Mouse (Mus musculus) heart, embryonic 15.5 days (tissue): ENCODE results near the gene AC124502.3. TPM values are rescaled to one million over a fixed set of nuclear protein-coding genes. Genes with fewer than 3 reads are reported as not detected.
A peak's percentile ranks its signal among the peaks of the same experiment; 100 is the strongest.

Experiments
- ATAC-seq: fragments of 200-750 bp; cut with Nextera tagmentation; replicated peaks from 2 replicates; pipeline ENCODE4 v1.8.0; 2017; ENCODE audit warnings: low read depth, moderate TSS enrichment; ENCODE audit not compliant: insufficient number of reproducible peaks, insufficient read depth, low FRiP score
- H3K27ac ChIP-seq: fragments of 300-500 bp; sonication (generic); 2 replicates; pipeline ENCODE4 v1.5.1; 2015; ENCODE audit warnings: mild to moderate bottlenecking, inconsistent platforms
- H3K27me3 ChIP-seq: fragments of 300-500 bp; sonication (generic); 2 replicates; pipeline ENCODE4 v1.6.1; 2015; ENCODE audit warnings: inconsistent platforms
- H3K36me3 ChIP-seq: fragments of 300-500 bp; sonication (generic); 2 replicates; pipeline ENCODE4 v1.6.1; 2015; ENCODE audit warnings: mild to moderate bottlenecking, inconsistent platforms
- H3K4me1 ChIP-seq: fragments of 300-500 bp; sonication (generic); replicated peaks from 2 replicates; pipeline ENCODE4 v1.6.1; 2015; ENCODE audit warnings: inconsistent platforms
- H3K4me2 ChIP-seq: fragments of 300-500 bp; sonication (generic); 2 replicates; pipeline ENCODE4 v1.6.1; 2015; ENCODE audit warnings: inconsistent platforms, mild to moderate bottlenecking, moderate library complexity
- H3K4me3 ChIP-seq: fragments of 300-500 bp; sonication (generic); 2 replicates; pipeline ENCODE4 v1.5.1; 2015; ENCODE audit warnings: mild to moderate bottlenecking, inconsistent platforms
- H3K9ac ChIP-seq: fragments of 300-500 bp; sonication (generic); 2 replicates; pipeline ENCODE4 v1.6.1; 2015; ENCODE audit warnings: mild to moderate bottlenecking, inconsistent platforms
- H3K9me3 ChIP-seq: fragments of 300-500 bp; sonication (generic); replicated peaks from 2 replicates; pipeline ENCODE4 v1.6.1; 2016; ENCODE audit warnings: inconsistent platforms
- WGBS: fragments of 180-500 bp; shearing (Covaris S2); methylation state at CpG from one replicate; pipeline ENCODE4 v1.1.7; 2015; ENCODE audit warnings: mixed read lengths; 5-methylcytosine and 5-hydroxymethylcytosine counted together
- polyA plus RNA-seq: library from polyadenylated mRNA; unstranded; fragments of >200 nt; fragmentation: Nextera tagmentation; extraction: Ambion mirVana; gene quantifications from 2 replicates; pipeline ENCODE4 v1.2.1, GENCODE M21; 2015

AC124502.3 gene
- polyA plus RNA-seq, 1 experiment from 2014 or later = 1.4 TPM

DNA sequence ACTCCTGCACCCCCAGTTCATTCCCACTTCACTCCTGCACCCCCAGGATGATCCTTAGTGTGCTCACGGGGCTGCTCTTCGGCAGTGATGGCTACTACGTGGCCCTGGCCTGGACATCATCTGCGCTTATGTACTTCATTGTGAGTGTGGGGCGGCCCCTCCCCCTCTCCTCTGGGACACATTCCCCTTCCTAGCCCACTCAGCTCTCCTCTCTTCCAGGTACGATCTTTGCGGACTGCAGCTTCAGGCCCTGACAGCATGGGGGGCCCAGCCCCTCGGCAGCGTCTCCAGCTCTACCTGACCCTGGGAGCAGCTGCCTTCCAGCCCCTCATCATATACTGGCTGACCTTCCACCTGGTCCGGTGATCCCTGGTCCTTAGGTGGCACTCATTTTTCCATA lies 53.4 kb downstream of the AC124502.3 start:
- WGBS = 85% methylated on average over 10 of the region's 10 CpGs
- no peak overlapping the region for H3K9ac ChIP-seq
- no peak for ATAC-seq
- H3K4me2 ChIP-seq = no peak overlapping the region
- peaks cover 26% of the 10 kb centered on the region for H3K36me3 ChIP-seq
- H3K27ac ChIP-seq = no peak overlapping the region
- H3K27me3 ChIP-seq = peaks cover 14% of the 10 kb centered on the region; the same call in 1 of the 2 replicates
- H3K4me3 ChIP-seq = no peak overlapping the region
- H3K9me3 ChIP-seq = no peaks in the 10 kb centered on the region
- peaks cover 45% of the 10 kb centered on the region for H3K4me1 ChIP-seq

DNA sequence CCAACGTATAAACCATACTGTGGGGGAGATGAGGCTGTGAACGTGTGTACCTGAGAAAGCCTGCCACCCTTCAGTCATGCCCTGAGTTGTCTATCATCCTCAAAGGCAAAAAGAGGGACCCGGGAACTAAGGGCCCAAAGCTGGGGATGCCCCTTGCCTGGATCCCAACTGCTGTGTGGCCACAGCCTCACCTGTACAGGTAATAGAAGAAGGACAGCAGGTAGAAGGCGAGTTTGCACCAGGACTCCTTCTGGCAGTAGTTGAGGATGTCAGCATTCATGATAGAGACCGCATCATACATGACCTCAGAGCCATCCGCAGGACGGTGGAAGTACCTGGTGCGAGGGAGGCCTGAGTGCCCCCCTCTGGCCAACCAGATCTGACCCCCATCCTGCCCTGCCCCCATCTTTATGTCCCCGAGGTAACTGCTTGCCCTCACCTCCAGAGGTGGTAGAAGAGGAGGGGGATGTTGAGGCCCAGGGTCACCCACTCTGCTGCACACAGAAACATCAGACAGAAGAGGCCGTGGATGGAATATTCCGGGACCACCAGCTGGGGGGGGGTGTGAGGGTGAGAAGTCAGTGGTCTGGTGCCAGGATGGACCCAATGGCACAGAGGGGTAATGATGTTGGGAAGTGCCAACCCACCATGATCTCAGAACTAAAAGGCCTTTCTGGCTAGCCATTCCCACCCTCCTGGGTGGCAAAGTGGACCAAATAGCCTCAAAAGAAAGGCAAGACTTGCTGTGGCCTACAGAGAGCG lies 55.0 kb downstream of the AC124502.3 start:
- Histone ChIP-seq H3K36me3 (peaks cover 26% of the 10 kb centered on the region), H3K27me3 (peaks cover 15% of the 10 kb centered on the region; the same call in 1 of the 2 replicates), H3K27ac (no peak overlapping the region), H3K4me2 (0 out of 2 replicates have a peak overlapping the region, but pooled peaks have one; percentile 10), H3K9me3 (no peaks in the 10 kb centered on the region), H3K4me1 (peaks cover 54% of the 10 kb centered on the region), H3K4me3 (no peak overlapping the region), H3K9ac (no peak overlapping the region)
- ATAC-seq = no peak
- WGBS = 67% methylated on average over 12 of the region's 12 CpGs

DNA sequence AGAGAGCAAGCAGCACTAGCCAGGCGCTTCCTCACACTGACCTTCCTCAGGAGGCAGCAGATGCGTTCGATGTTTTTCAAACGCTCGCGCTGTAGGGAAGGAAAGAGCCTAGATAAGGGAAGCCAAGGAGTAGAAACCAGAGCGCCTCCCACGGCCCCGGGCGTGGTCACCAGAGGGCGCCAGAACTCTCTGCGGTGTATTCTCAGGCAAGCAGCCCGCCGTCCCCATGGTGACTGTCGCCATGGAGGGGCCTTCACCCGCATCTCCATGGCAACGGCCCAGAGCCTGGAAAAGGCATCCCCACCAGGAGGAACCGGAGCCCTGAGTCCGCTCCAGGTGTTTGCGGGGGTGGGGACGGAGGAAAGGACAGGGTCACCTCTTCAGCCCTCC lies 55.5 kb downstream of the AC124502.3 start:
- Histone ChIP-seq H3K27ac (no peak overlapping the region), H3K9me3 (no peaks in the 10 kb centered on the region), H3K4me3 (0 out of 2 replicates have a peak overlapping the region, but pooled peaks have one; percentile 1), H3K4me1 (peaks cover 51% of the 10 kb centered on the region), H3K4me2 (0 out of 2 replicates have a peak overlapping the region, but pooled peaks have one; percentile 10), H3K27me3 (peaks cover 15% of the 10 kb centered on the region; the same call in 1 of the 2 replicates), H3K9ac (no peak overlapping the region), H3K36me3 (peaks cover 28% of the 10 kb centered on the region)
- ATAC-seq = peak; percentile 63
- WGBS = under 1% methylated on average over 21 of the region's 21 CpGs

DNA sequence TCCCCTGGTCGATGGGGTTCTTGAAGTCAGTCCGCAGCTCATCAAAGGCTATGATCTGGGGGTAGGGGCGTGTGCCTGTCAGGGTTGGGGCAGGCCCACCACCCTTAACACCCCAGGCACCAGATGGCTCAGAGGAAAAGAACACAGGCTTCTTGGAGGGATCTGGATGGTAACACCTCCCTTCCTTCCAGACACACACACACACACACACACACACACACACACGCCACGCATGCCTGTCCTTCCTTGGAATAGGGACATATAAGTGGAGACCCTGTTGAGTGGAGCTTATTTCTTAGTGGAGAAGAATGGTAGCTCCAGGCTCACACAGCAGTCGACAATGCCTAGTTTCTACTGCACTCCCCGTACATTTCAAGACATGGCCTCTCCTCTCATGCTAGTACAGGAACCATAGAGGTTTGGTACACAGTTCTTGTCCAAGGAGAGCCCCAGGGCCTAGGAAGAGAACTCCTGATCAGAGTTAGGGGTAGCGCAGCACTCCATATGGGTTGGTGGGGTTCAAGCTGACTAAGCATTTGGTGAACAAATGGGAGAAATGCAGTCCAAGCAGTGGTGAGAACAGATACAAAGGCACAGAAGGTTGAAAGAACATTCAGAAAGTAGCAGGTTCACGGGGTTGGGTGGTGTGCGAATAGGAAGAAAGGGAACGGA lies 56.2 kb downstream of the AC124502.3 start:
- H3K4me1 ChIP-seq = peaks cover 47% of the 10 kb centered on the region
- peaks cover 35% of the 10 kb centered on the region for H3K36me3 ChIP-seq
- 0 out of 2 replicates have a peak overlapping the region, but pooled peaks have one; percentile 1 for H3K4me3 ChIP-seq
- 40% methylated on average over 11 of the region's 11 CpGs for WGBS
- H3K27me3 ChIP-seq = peaks cover 15% of the 10 kb centered on the region; the same call in 1 of the 2 replicates
- H3K9me3 ChIP-seq = no peaks in the 10 kb centered on the region
- no peak for ATAC-seq
- no peak overlapping the region for H3K27ac ChIP-seq
- H3K9ac ChIP-seq = no peak overlapping the region
- no peak overlapping the region for H3K4me2 ChIP-seq

DNA sequence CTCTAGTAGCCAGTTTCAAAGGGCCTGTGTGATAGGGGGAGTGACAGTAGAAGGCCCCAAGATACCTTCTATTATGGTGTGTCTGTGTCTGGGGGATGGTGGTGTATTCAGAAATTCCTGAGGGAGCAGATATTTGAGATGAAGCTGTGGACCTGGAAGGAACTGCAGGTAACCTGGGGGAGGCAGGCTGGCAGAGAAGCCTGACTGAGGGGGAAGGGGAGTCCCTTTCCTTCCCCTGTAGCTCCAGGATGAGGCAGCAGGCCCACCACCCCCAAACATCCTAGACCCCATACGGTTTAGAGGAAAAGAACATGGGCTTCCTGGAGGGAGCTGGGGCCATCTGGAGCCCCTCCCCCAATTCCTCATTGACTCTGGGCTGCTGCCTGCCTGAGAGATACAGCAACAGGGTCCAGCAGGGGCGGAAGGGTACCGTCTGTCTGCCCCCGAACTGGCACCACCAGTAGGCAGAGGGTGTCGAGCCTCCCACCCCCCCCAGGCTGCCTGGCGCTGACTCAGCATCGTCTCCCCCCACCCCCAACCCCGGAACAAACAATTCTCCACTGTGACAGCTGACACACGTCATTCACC lies 57.3 kb downstream of the AC124502.3 start:
- H3K27ac ChIP-seq = no peak overlapping the region
- peaks cover 15% of the 10 kb centered on the region; the same call in 1 of the 2 replicates for H3K27me3 ChIP-seq
- peaks cover 35% of the 10 kb centered on the region for H3K36me3 ChIP-seq
- no peak overlapping the region for H3K4me3 ChIP-seq
- peaks cover 55% of the 10 kb centered on the region for H3K4me1 ChIP-seq
- no peak for ATAC-seq
- no peaks in the 10 kb centered on the region for H3K9me3 ChIP-seq
- 0 out of 2 replicates have a peak overlapping the region, but pooled peaks have one; percentile 3 for H3K4me2 ChIP-seq
- WGBS = 6% methylated on average over 9 of the region's 9 CpGs
- H3K9ac ChIP-seq = no peak overlapping the region

DNA sequence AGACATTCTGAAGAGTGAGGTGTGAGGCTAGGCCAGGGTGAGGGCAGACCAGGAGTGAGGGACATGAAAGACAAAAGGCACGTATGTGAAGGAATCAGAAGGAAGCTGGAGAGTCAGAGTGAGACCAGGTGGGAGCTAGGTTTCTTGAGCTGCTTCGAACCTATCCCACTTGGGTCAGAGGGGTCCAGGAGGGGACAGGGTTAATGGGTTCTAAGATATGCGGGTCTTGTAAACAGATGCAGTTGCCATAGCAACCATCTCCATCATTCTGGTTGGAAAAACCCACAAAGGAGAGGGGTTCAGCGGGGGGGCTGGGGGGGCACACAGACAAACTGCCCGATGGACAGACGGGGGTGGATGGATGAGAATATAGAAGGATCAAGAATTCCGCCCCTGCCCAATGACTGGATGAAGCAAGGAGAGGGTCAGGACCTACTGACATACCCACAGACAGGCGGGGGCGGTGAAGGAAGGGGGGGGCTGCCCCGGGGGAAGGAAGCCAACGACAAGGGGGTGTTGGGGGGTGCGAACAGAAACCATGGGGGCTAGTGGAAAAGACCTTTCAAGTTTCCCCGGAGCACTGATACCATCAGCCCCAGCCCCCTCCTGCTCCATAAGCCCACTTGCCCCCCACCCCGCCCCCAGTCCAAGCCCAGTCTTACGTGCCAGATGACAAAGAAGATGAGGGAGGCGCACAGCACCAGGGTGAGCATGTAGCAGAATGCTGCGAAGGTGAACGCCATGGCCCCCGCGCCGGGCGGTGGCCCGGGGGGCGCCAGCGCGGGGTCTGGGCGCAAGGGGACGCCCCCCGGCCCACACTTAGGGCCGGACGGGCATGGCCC lies 59.1 kb downstream of the AC124502.3 start:
- Histone ChIP-seq H3K4me3 (peak overlapping the region; percentile 55), H3K9me3 (no peaks in the 10 kb centered on the region), H3K27me3 (peaks cover 15% of the 10 kb centered on the region; the same call in 1 of the 2 replicates), H3K4me2 (peak overlapping the region; percentile 96), H3K27ac (no peak overlapping the region), H3K4me1 (peaks cover 55% of the 10 kb centered on the region), H3K36me3 (peaks cover 34% of the 10 kb centered on the region), H3K9ac (peak overlapping the region; percentile 69)
- 6% methylated on average over 31 of the region's 31 CpGs for WGBS
- no peak for ATAC-seq

DNA sequence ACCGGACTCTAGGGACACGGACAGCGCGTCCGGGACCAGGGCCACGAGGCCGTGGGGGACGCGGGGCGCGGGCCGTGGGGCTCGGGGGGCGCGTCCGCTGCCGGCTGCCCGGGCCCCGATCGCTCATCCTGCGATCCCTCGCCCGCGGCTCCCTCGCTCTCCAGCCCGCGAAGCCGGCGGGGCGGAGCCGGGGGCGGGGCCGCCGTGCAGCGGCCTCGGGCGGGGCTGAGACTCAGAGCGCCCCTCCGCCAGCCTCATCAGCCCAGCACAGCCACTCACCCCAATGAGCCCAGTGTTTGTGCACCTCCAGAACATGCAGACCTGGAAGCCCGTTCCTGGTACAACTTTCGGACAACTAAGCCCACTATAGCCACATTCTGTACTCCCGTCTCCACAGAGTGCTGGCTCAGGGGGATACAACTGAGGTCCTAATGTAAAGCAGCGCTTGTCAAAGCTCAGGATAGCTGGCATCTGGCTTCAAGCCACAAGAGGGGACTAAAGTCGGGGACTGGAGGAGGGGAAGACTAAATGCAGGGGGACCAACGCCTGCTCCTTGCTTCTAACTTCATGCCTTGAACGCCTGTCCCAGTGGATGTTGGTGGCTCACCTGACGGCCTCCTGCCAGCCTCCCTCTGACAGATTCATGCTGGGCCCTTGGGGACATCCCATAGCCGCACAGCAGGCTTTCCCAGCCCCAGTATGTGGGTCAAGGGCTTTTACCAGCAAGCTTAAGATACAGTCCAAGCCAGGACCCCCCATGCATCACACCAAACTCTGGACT lies 59.9 kb downstream of the AC124502.3 start, which contains the start of gene Cnih2:
Gene Cnih2 (minus strand): TSS at position 159 of the 781 bp plus-strand sequence.
- peaks cover 15% of the 10 kb centered on the region; the same call in 1 of the 2 replicates for H3K27me3 ChIP-seq
- WGBS = 3% methylated on average over 45 of the region's 48 CpGs
- H3K4me3 ChIP-seq = peak within 1 kb of the TSS; percentile 55
- H3K4me1 ChIP-seq = peaks cover 55% of the 10 kb centered on the region
- no peaks in the 10 kb centered on the region for H3K9me3 ChIP-seq
- H3K9ac ChIP-seq = peak within 1 kb of the TSS; percentile 69
- H3K4me2 ChIP-seq = peak within 1 kb of the TSS; percentile 96
- peak; percentile 47; the same call in 1 of the 2 replicates for ATAC-seq
- peaks cover 38% of the 10 kb centered on the region for H3K36me3 ChIP-seq
- no peak within 1 kb of the TSS for H3K27ac ChIP-seq

Other genes with a start within 250 kb of the AC124502.3 start
- 42.2 and 54.1 TPM in 2 replicates for gene Rbm4, start 245.0 kb upstream of the AC124502.3 start, polyA plus RNA-seq
- gene Gm21992, start 227.3 kb upstream of the AC124502.3 start, polyA plus RNA-seq = 22.6 and 30.5 TPM in 2 replicates
- 40.2 and 51.1 TPM in 2 replicates for gene Rbm14, start 227.3 kb upstream of the AC124502.3 start, polyA plus RNA-seq
- 33.4 and 41.7 TPM in 2 replicates for gene Ccs, start 199.6 kb upstream of the AC124502.3 start, polyA plus RNA-seq
- gene Ccdc87, start 199.5 kb upstream of the AC124502.3 start, polyA plus RNA-seq = 0.04 and 0.05 TPM in 2 replicates
- 37.4 and 42.6 TPM in 2 replicates for gene Ctsf, start 183.8 kb upstream of the AC124502.3 start, polyA plus RNA-seq
- gene Actn3, start 161.0 kb upstream of the AC124502.3 start, polyA plus RNA-seq = 2.1 and 9.1 TPM in 2 replicates
- 6.6 and 9.9 TPM in 2 replicates for gene Zdhhc24, start 160.2 kb upstream of the AC124502.3 start, polyA plus RNA-seq
- gene Bbs1, start 132.3 kb upstream of the AC124502.3 start, polyA plus RNA-seq = 2.2 and 2.7 TPM in 2 replicates
- gene Dpp3, start 110.6 kb upstream of the AC124502.3 start, polyA plus RNA-seq = 63.6 and 84.8 TPM in 2 replicates
- gene Peli3, start 95.8 kb upstream of the AC124502.3 start, polyA plus RNA-seq = 0.38 and 0.52 TPM in 2 replicates
- 82.6 and 97.3 TPM in 2 replicates for gene Mrpl11, start 76.7 kb upstream of the AC124502.3 start, polyA plus RNA-seq
- gene Npas4, start 48.6 kb upstream of the AC124502.3 start, polyA plus RNA-seq = 0.10 and 0.23 TPM in 2 replicates
- gene Slc29a2, start 15.0 kb upstream of the AC124502.3 start, polyA plus RNA-seq = 8.8 and 11.1 TPM in 2 replicates
- 43.1 and 43.6 TPM in 2 replicates for gene B4gat1, start 65 bp upstream of the AC124502.3 start, polyA plus RNA-seq
- gene Brms1, start 2.5 kb downstream of the AC124502.3 start, polyA plus RNA-seq = 23.0 and 31.9 TPM in 2 replicates
- gene Rin1, start 11.6 kb downstream of the AC124502.3 start, polyA plus RNA-seq = 1.9 and 3.3 TPM in 2 replicates
- 18.1 and 39.3 TPM in 2 replicates for gene Cd248, start 29.2 kb downstream of the AC124502.3 start, polyA plus RNA-seq
- gene Tmem151a, start 46.6 kb downstream of the AC124502.3 start, polyA plus RNA-seq = 3.0 and 4.5 TPM in 2 replicates
- 82.0 and 92.3 TPM in 2 replicates for gene Yif1a, start 49.6 kb downstream of the AC124502.3 start, polyA plus RNA-seq
- 2.9 and 5.7 TPM in 2 replicates for gene Cnih2, start 59.6 kb downstream of the AC124502.3 start, polyA plus RNA-seq
- gene Rab1b, start 68.2 kb downstream of the AC124502.3 start, polyA plus RNA-seq = 208 and 236 TPM in 2 replicates
- gene Klc2, start 79.7 kb downstream of the AC124502.3 start, polyA plus RNA-seq = 17.1 and 21.8 TPM in 2 replicates
- 15.1 and 21.6 TPM in 2 replicates for gene Pacs1, start 234.2 kb downstream of the AC124502.3 start, polyA plus RNA-seq